Mouse (Mus musculus): ENCODE measurements at regions not wholly inside any gene's neighbourhood (a gene's known extent, or its start where the extent isn't known, plus 50 kb on each side); places are given as distances from the start of the nearest gene placed in this dataset.

- TF ChIP-seq EP300 (IDR thresholded peaks at IDR 0.05; ENCODE audit: low read depth) (no peak), CTCF (IDR thresholded peaks at IDR 0.05; ENCODE audit: low read depth) (no peak)
- H3K9ac ChIP-seq (replicated peaks) = no peak overlapping the region
- 70% methylated on average over 3 of the region's 3 CpGs for WGBS (ENCODE audit: insufficient replicate concordance)
- no peak overlapping the region for H3K27ac ChIP-seq
- ATAC-seq (ENCODE audit: insufficient read depth) = no peak
- no peaks in the 10 kb centered on the region for H3K4me1 ChIP-seq (replicated peaks; ENCODE audit: control insufficient read depth in 2 of 2, insufficient read depth in 2 of 2, low read length in 1 of 2)
- H3K9me3 ChIP-seq (ENCODE audit: control insufficient read depth, low read length) = no peaks in the 10 kb centered on the region
- no peak for DNase-seq (ENCODE audit: low read depth in 3 of 3, low spot score in 3 of 3)
- no peak overlapping the region for H3K4me2 ChIP-seq (ENCODE audit: low read depth)
- no peak overlapping the region for H3K4me3 ChIP-seq (ENCODE audit: insufficient read depth in 1 of 2, low read depth in 2 of 2, low read length in 2 of 2)
- H3K36me3 ChIP-seq (replicated peaks; ENCODE audit: control insufficient read depth, insufficient read depth, low read depth) = no peaks in the 10 kb centered on the region
- no peaks in the 10 kb centered on the region for H3K27me3 ChIP-seq (ENCODE audit: control insufficient read depth, insufficient read depth, low read length)
These were observed 132.5 kb upstream of the Irx5 start for GRCm38 (mm10) chr8:92224929-92225328.

GRCm38 (mm10) chr8:92222992-92223391, 134.4 kb upstream of the Irx5 start:
- no peak for TF ChIP-seq EP300 (IDR thresholded peaks at IDR 0.05; ENCODE audit: low read depth)
- TF ChIP-seq CTCF (IDR thresholded peaks at IDR 0.05; ENCODE audit: low read depth) = no peak
- DNase-seq (ENCODE audit: low read depth in 3 of 3, low spot score in 3 of 3) = no peak
- Histone ChIP-seq H3K4me1 (replicated peaks; ENCODE audit: control insufficient read depth in 2 of 2, insufficient read depth in 2 of 2, low read length in 1 of 2) (no peaks in the 10 kb centered on the region), H3K27ac (no peak overlapping the region), H3K4me2 (ENCODE audit: low read depth) (no peak overlapping the region), H3K27me3 (ENCODE audit: control insufficient read depth, insufficient read depth, low read length) (no peaks in the 10 kb centered on the region), H3K9ac (replicated peaks) (no peak overlapping the region), H3K36me3 (replicated peaks; ENCODE audit: control insufficient read depth, insufficient read depth, low read depth) (no peaks in the 10 kb centered on the region), H3K9me3 (ENCODE audit: control insufficient read depth, low read length) (no peaks in the 10 kb centered on the region), H3K4me3 (ENCODE audit: insufficient read depth in 1 of 2, low read depth in 2 of 2, low read length in 2 of 2) (no peak overlapping the region)
- ATAC-seq (ENCODE audit: insufficient read depth) = no peak
- 29% methylated on average over 3 of the region's 3 CpGs for WGBS (ENCODE audit: insufficient replicate concordance)

- Histone ChIP-seq H3K4me1 (replicated peaks; ENCODE audit: control insufficient read depth in 2 of 2, insufficient read depth in 2 of 2, low read length in 1 of 2) (no peaks in the 10 kb centered on the region), H3K27me3 (ENCODE audit: control insufficient read depth, insufficient read depth, low read length) (no peaks in the 10 kb centered on the region), H3K4me3 (ENCODE audit: insufficient read depth in 1 of 2, low read depth in 2 of 2, low read length in 2 of 2) (no peak overlapping the region), H3K4me2 (ENCODE audit: low read depth) (no peak overlapping the region), H3K27ac (no peak overlapping the region), H3K36me3 (replicated peaks; ENCODE audit: control insufficient read depth, insufficient read depth, low read depth) (no peaks in the 10 kb centered on the region), H3K9ac (replicated peaks) (no peak overlapping the region), H3K9me3 (ENCODE audit: control insufficient read depth, low read length) (no peaks in the 10 kb centered on the region)
- TF ChIP-seq CTCF (IDR thresholded peaks at IDR 0.05; ENCODE audit: low read depth) (no peak), EP300 (IDR thresholded peaks at IDR 0.05; ENCODE audit: low read depth) (no peak)
- DNase-seq (ENCODE audit: low read depth in 3 of 3, low spot score in 3 of 3) (no peak), ATAC-seq (ENCODE audit: insufficient read depth) (no peak)
- 57% methylated on average over 9 of the region's 9 CpGs for WGBS (ENCODE audit: insufficient replicate concordance)
These were observed 138.1 kb upstream of the Irx5 start for GRCm38 (mm10) chr8:92219181-92219890.

GRCm38 (mm10) chr8:92217521-92217920, 139.9 kb upstream of the Irx5 start:
- Histone ChIP-seq H3K4me2 (ENCODE audit: low read depth) (no peak overlapping the region), H3K4me3 (ENCODE audit: insufficient read depth in 1 of 2, low read depth in 2 of 2, low read length in 2 of 2) (no peak overlapping the region), H3K9me3 (ENCODE audit: control insufficient read depth, low read length) (no peaks in the 10 kb centered on the region), H3K27me3 (ENCODE audit: control insufficient read depth, insufficient read depth, low read length) (no peaks in the 10 kb centered on the region), H3K36me3 (replicated peaks; ENCODE audit: control insufficient read depth, insufficient read depth, low read depth) (no peaks in the 10 kb centered on the region), H3K27ac (no peak overlapping the region), H3K4me1 (replicated peaks; ENCODE audit: control insufficient read depth in 2 of 2, insufficient read depth in 2 of 2, low read length in 1 of 2) (no peaks in the 10 kb centered on the region), H3K9ac (replicated peaks) (no peak overlapping the region)
- TF ChIP-seq CTCF (IDR thresholded peaks at IDR 0.05; ENCODE audit: low read depth) = no peak
- no peak for TF ChIP-seq EP300 (IDR thresholded peaks at IDR 0.05; ENCODE audit: low read depth)
- DNase-seq (ENCODE audit: low read depth in 3 of 3, low spot score in 3 of 3) (no peak), ATAC-seq (ENCODE audit: insufficient read depth) (no peak)
- WGBS (ENCODE audit: insufficient replicate concordance) = 47% methylated on average over 2 of the region's 2 CpGs

GRCm38 (mm10) chr8:92216176-92216575, 141.2 kb upstream of the Irx5 start:
- Histone ChIP-seq H3K4me1 (replicated peaks; ENCODE audit: control insufficient read depth in 2 of 2, insufficient read depth in 2 of 2, low read length in 1 of 2) (no peaks in the 10 kb centered on the region), H3K27ac (no peak overlapping the region), H3K4me3 (ENCODE audit: insufficient read depth in 1 of 2, low read depth in 2 of 2, low read length in 2 of 2) (no peak overlapping the region), H3K9ac (replicated peaks) (no peak overlapping the region), H3K27me3 (ENCODE audit: control insufficient read depth, insufficient read depth, low read length) (no peaks in the 10 kb centered on the region), H3K4me2 (ENCODE audit: low read depth) (no peak overlapping the region), H3K9me3 (ENCODE audit: control insufficient read depth, low read length) (no peaks in the 10 kb centered on the region), H3K36me3 (replicated peaks; ENCODE audit: control insufficient read depth, insufficient read depth, low read depth) (no peaks in the 10 kb centered on the region)
- no peak for ATAC-seq (ENCODE audit: insufficient read depth)
- TF ChIP-seq EP300 (IDR thresholded peaks at IDR 0.05; ENCODE audit: low read depth) (no peak), CTCF (IDR thresholded peaks at IDR 0.05; ENCODE audit: low read depth) (no peak)
- DNase-seq (ENCODE audit: low read depth in 3 of 3, low spot score in 3 of 3) = no peak
- WGBS (ENCODE audit: insufficient replicate concordance) = 10% methylated on average over 4 of the region's 5 CpGs
